Mouse (Mus musculus): Measurements from ENCODE around the gene Dnajc2. TPM values are rescaled to one million over a fixed set of nuclear protein-coding genes. Genes with fewer than 3 reads are reported as not detected.
A peak's percentile ranks its signal among the peaks of the same experiment; 100 is the strongest.

Gene Dnajc2
- total RNA-seq, 2 experiments from 2014 or later = 33.7 to 34.6 TPM

- intact Hi-C loops (cut with DNase I) = no loop called here
- no peak for DNase-seq (ENCODE audit: low spot score in 2 of 2)
Observed at GRCm38 (mm10) chr5:21768506-21768905, 16.5 kb downstream of the Dnajc2 start.

- no peak for DNase-seq (ENCODE audit: low spot score in 2 of 2)
- intact Hi-C loops (cut with DNase I) = no loop called here
Observed at GRCm38 (mm10) chr5:21745966-21746365, 39.1 kb downstream of the Dnajc2 start.

- DNase-seq (ENCODE audit: low spot score in 2 of 2) = no peak
- intact Hi-C loops (cut with DNase I) = no loop called here
Observed at GRCm38 (mm10) chr5:21744651-21745050, 40.4 kb downstream of the Dnajc2 start.

GRCm38 (mm10) chr5:21743606-21744005, 41.4 kb downstream of the Dnajc2 start:
- DNase-seq (ENCODE audit: low spot score in 2 of 2) = no peak
- intact Hi-C loops (cut with DNase I) = no loop called here

GRCm38 (mm10) chr5:21739881-21740280, 45.2 kb downstream of the Dnajc2 start:
- intact Hi-C loops (cut with DNase I) = loop anchor here (5.0 to 10.0 kb wide), 2 partner anchors 305 to 478 kb away; no protein-coding TSS in a partner anchor
- no peak for DNase-seq (ENCODE audit: low spot score in 2 of 2)

GRCm38 (mm10) chr5:21739120-21739519, 45.9 kb downstream of the Dnajc2 start:
- intact Hi-C loops (cut with DNase I) = loop anchor here (5.0 to 10.0 kb wide), 2 partner anchors 304 to 477 kb away; no protein-coding TSS in a partner anchor
- DNase-seq (ENCODE audit: low spot score in 2 of 2) = no peak

- no peak for DNase-seq (ENCODE audit: low spot score in 2 of 2)
- intact Hi-C loops (cut with DNase I) = loop anchor here (5.0 to 10.0 kb wide), 2 partner anchors 303 to 475 kb away; no protein-coding TSS in a partner anchor
Observed at GRCm38 (mm10) chr5:21737620-21738019, 47.4 kb downstream of the Dnajc2 start.

GRCm38 (mm10) chr5:21736956-21737585, 48.0 kb downstream of the Dnajc2 start, which contains the start of gene Pmpcb:
Pmpcb (plus strand) TSS chr5:21737141.
- intact Hi-C loops (cut with DNase I) = loop anchor here (5.0 to 10.0 kb wide), 2 partner anchors 302 to 475 kb away; no protein-coding TSS in a partner anchor
- peak; percentile 93 for DNase-seq (ENCODE audit: low spot score in 2 of 2)

GRCm38 (mm10) chr5:21736046-21736445, 49.0 kb downstream of the Dnajc2 start:
- no peak for DNase-seq (ENCODE audit: low spot score in 2 of 2)
- intact Hi-C loops (cut with DNase I) = loop anchor here (5.0 to 10.0 kb wide), 2 partner anchors 301 to 474 kb away; no protein-coding TSS in a partner anchor

- intact Hi-C loops (cut with DNase I) = loop anchor here (2.0 to 10.0 kb wide), 3 partner anchors 77 to 473 kb away; no protein-coding TSS in a partner anchor
- DNase-seq (ENCODE audit: low spot score in 2 of 2) = peak; percentile 52 to 72
Observed at GRCm38 (mm10) chr5:21735584-21735983, 49.5 kb downstream of the Dnajc2 start.

GRCm38 (mm10) chr5:21735100-21735499, 50.0 kb downstream of the Dnajc2 start:
- DNase-seq (ENCODE audit: low spot score in 2 of 2) = no peak
- intact Hi-C loops (cut with DNase I) = loop anchor here (2.0 to 10.0 kb wide), 3 partner anchors 76 to 473 kb away; no protein-coding TSS in a partner anchor

- intact Hi-C loops (cut with DNase I) = loop anchor here (10.0 kb wide), 1 partner anchor 298 kb away; no protein-coding TSS in a partner anchor
- DNase-seq (ENCODE audit: low spot score in 2 of 2) = peak; percentile 80 to 94
Observed at GRCm38 (mm10) chr5:21732930-21733329, 52.1 kb downstream of the Dnajc2 start.

- intact Hi-C loops (cut with DNase I) = loop anchor here (10.0 kb wide), 1 partner anchor 298 kb away; no protein-coding TSS in a partner anchor
- DNase-seq (ENCODE audit: low spot score in 2 of 2) = no peak
Observed at GRCm38 (mm10) chr5:21732177-21732911, 52.7 kb downstream of the Dnajc2 start.

GRCm38 (mm10) chr5:21729107-21729506, 55.9 kb downstream of the Dnajc2 start:
- intact Hi-C loops (cut with DNase I) = no loop called here
- no peak for DNase-seq (ENCODE audit: low spot score in 2 of 2)

- intact Hi-C loops (cut with DNase I) = no loop called here
- no peak for DNase-seq (ENCODE audit: low spot score in 2 of 2)
Observed at GRCm38 (mm10) chr5:21724872-21725271, 60.2 kb downstream of the Dnajc2 start.

GRCm38 (mm10) chr5:21724427-21724826, 60.6 kb downstream of the Dnajc2 start:
- DNase-seq (ENCODE audit: low spot score in 2 of 2) = no peak
- intact Hi-C loops (cut with DNase I) = no loop called here

- intact Hi-C loops (cut with DNase I) = no loop called here
- no peak for DNase-seq (ENCODE audit: low spot score in 2 of 2)
Observed at GRCm38 (mm10) chr5:21719209-21719608, 65.8 kb downstream of the Dnajc2 start.

GRCm38 (mm10) chr5:21718546-21718945, 66.5 kb downstream of the Dnajc2 start:
- intact Hi-C loops (cut with DNase I) = no loop called here
- DNase-seq (ENCODE audit: low spot score in 2 of 2) = no peak

- intact Hi-C loops (cut with DNase I) = no loop called here
- no peak for DNase-seq (ENCODE audit: low spot score in 2 of 2)
Observed at GRCm38 (mm10) chr5:21717165-21717715, 67.8 kb downstream of the Dnajc2 start.

GRCm38 (mm10) chr5:21714447-21714846, 70.6 kb downstream of the Dnajc2 start:
- DNase-seq (ENCODE audit: low spot score in 2 of 2) = no peak
- intact Hi-C loops (cut with DNase I) = no loop called here
